Mouse (Mus musculus) erythroid progenitor cell, adult 5-6 weeks (primary cell): ENCODE data around the gene Hist2h3c1. TPM values are rescaled to one million over a fixed set of nuclear protein-coding genes. Genes with fewer than 3 reads are reported as not detected.
A peak's percentile ranks its signal among the peaks of the same experiment; 100 is the strongest.

ENCODE experiments used
- ATAC-seq: replicated peaks from 2 replicates; pipeline ENCODE4 v1.8.0; 2016; ENCODE audit warnings: moderate number of reproducible peaks, mild to moderate bottlenecking, moderate TSS enrichment, inconsistent platforms; ENCODE audit not compliant: poor library complexity, low FRiP score, severe bottlenecking
- total RNA-seq, 2 experiments: library from RNA; stranded (forward) in 1 of 2; stranded (reverse) in 1 of 2; fragments of 150-400 nt in 1 of 2; fragments of 186-747, 209-891 nt in 1 of 2; gene quantifications; 2 replicates each; pipeline versions ENCODE4 v1.2.3 to v1.2.4; 2015 to 2017; ENCODE audit warnings: low replicate concordance in 2 of 2

The Hist2h3c1 gene
- total RNA-seq, 2 experiments from 2014 or later: 62.7 to 122 TPM

- ATAC-seq: no peak
These were observed 15.4 kb upstream of the Hist2h3c1 start for GRCm38 (mm10) chr3:96230910-96231757.

- no peak for ATAC-seq
These were observed 14.7 kb upstream of the Hist2h3c1 start for GRCm38 (mm10) chr3:96231758-96232120.

GRCm38 (mm10) chr3:96234914-96235313, 11.6 kb upstream of the Hist2h3c1 start:
- no peak for ATAC-seq

- no peak for ATAC-seq
These were observed 10.6 kb upstream of the Hist2h3c1 start for GRCm38 (mm10) chr3:96235836-96236235.

- ATAC-seq: no peak
These were observed 9.6 kb upstream of the Hist2h3c1 start for GRCm38 (mm10) chr3:96236834-96237334.

GRCm38 (mm10) chr3:96237335-96237903, 9.1 kb upstream of the Hist2h3c1 start:
- no peak for ATAC-seq

GRCm38 (mm10) chr3:96237904-96238511, 8.5 kb upstream of the Hist2h3c1 start:
- peak; percentile 8 for ATAC-seq

- peak; percentile 68 for ATAC-seq
These were observed 7.3 kb upstream of the Hist2h3c1 start, which contains the start of gene Hist2h3c2 for GRCm38 (mm10) chr3:96238954-96239793. Gene Hist2h3c2 (minus strand): TSS chr3:96239127.

- peak; percentile 53 for ATAC-seq
These were observed 6.3 kb upstream of the Hist2h3c1 start, which contains the start of gene Hist2h2aa2 for GRCm38 (mm10) chr3:96239949-96240798. Gene Hist2h2aa2 (minus strand): TSS chr3:96240276.

GRCm38 (mm10) chr3:96240799-96241197, 5.7 kb upstream of the Hist2h3c1 start:
- no peak for ATAC-seq

GRCm38 (mm10) chr3:96243921-96244572, 2.4 kb upstream of the Hist2h3c1 start:
- no peak for ATAC-seq

- peak; percentile 55 for ATAC-seq
These were observed 1.2 kb upstream of the Hist2h3c1 start, which contains the start of gene Hist2h2aa1 for GRCm38 (mm10) chr3:96245003-96245886. Gene Hist2h2aa1 (plus strand): TSS chr3:96245497.

- ATAC-seq: peak; percentile 58
These were observed 467 bp upstream of the Hist2h3c1 start for GRCm38 (mm10) chr3:96246018-96246417.

- ATAC-seq: no peak
These were observed 1.1 kb downstream of the Hist2h3c1 start for GRCm38 (mm10) chr3:96247356-96248140.

- no peak for ATAC-seq
These were observed 1.9 kb downstream of the Hist2h3c1 start for GRCm38 (mm10) chr3:96248141-96249033.

GRCm38 (mm10) chr3:96249034-96249345, 2.5 kb downstream of the Hist2h3c1 start:
- ATAC-seq: no peak
